Mouse (Mus musculus) liver, adult 2 months (tissue): ENCODE results near the gene Gm9046.

Experiments used
- CTCF ChIP-seq: fragments of 200-500 bp; IDR thresholded peaks from 2 replicates; pipeline ENCODE4 v1.5.1; 2011; ENCODE audit warnings: low read depth, low read length, control low read depth
- POLR2A ChIP-seq: fragments of 200-500 bp; IDR thresholded peaks from 2 replicates; pipeline ENCODE4 v1.6.1; 2011; ENCODE audit warnings: low read length, control low read depth; ENCODE audit not compliant: insufficient read depth; ENCODE audit errors: extremely low read depth

DNA sequence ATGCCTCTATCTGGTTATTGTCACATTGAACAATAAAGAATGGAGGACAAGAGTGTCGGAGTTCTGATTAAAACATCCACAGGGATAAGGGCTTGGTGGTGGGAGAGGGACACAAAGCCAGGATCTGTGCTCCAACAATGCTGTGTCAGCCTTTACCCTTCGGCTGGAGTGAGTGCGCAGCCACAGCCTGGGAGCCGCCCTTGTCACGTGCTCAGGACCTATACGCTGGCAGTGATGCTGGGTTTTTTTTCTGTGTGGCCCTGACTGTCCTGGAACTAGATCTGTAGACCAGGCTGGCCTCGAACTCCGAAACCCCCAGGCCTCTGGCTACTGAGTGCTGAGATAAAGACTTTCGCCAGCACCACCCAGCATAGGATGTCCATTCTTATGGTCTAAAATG is 26.5 kb upstream of the Gm9046 start:
- no peak for TF ChIP-seq POLR2A
- TF ChIP-seq CTCF, result no peak
